Mouse (Mus musculus): ENCODE measurements around the gene Wrap73. TPM values are rescaled to one million over a fixed set of nuclear protein-coding genes. Genes with fewer than 3 reads are reported as not detected.

Gene Wrap73
- polyA plus RNA-seq (2015; fragmentation: Nextera tagmentation; extraction: Ambion mirVana), result 41.3 and 45.5 TPM in 2 replicates

DNA sequence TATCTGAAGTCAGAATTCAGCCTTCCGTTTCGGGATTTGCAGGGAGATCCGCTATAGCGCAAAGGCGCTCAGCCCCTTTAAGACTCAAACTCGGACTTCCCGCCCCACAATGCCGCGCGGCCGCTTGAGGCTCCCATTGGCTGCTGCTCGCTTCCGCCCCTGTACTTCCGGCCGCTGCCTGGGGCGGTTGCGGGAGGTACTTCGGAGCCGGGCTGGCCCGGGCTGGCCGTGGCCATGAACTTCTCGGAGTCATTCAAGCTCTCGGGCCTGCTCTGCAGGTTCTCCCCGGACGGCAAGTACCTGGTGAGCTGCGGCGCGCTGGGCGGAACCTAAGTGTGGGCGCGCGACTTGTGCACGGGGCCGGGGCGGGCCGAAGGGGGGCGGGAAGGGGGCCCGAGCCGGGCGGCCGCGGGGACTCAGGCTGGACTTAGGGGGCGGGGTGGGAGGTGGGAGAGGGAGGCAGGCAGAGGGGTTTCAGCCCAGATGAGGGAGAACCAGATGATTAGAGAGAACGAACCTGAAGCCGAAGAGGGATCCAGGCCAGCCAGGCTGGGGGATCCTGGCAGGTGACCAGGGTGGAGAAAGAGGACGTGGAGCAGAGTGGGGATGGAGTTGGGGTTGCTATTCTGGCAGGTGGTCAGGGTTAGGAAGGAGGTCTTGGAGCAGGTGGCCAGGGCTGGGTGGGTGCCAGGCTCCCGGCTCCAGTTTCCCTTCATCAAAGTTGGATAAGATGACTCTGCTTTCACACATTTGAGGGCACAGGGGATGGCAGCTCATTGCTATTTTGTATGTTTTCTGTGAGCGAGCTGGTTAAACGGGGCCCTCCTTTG is at the start of gene Wrap73:
Wrap73 (plus strand) TSS at position 162 of the 830 bp plus-strand sequence.
- Histone ChIP-seq H3K9me3 (no peaks in the 10 kb centered on the region), H3K27ac (replicated peaks) (peak within 1 kb of the TSS; percentile 85), H3K36me3 (0 out of 2 replicates have a peak, but pooled peaks cover 2% of the 10 kb centered on the region), H3K4me1 (replicated peaks) (peaks cover 38% of the 10 kb centered on the region), H3K27me3 (peaks cover 30% of the 10 kb centered on the region), H3K4me2 (peak within 1 kb of the TSS; percentile 89), H3K9ac (peak within 1 kb of the TSS; percentile 72), H3K4me3 (peak within 1 kb of the TSS; percentile 84)
- peak; percentile 96 for ATAC-seq (ENCODE audit: low FRiP score, low read depth)
- 2% methylated on average over 49 of the region's 49 CpGs for WGBS

DNA sequence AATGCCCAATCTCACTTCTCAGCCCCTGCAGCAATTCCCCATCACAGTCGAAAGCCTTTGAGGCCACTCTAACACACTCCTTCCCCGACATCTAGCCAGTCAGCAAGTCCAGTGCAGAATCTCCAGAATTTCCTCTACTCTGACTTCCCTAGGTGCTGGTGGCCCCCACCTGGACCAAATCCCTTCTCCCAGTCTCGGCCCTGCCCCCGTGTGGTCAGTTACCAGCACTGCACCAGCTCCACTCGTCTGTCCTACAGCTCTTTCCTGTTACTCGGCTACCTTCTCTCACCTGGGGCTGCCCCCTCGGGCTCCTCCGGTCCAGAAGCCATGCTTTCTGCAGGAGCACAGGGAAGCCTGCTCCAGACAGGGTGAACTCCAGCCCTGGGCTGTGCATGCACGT is 49.0 kb upstream of the Wrap73 start:
- H3K9me3 ChIP-seq, result no peaks in the 10 kb centered on the region
- no peak overlapping the region for H3K4me2 ChIP-seq
- H3K36me3 ChIP-seq, result no peaks in the 10 kb centered on the region
- no peak overlapping the region for H3K9ac ChIP-seq
- H3K4me3 ChIP-seq, result no peak overlapping the region
- no peak for ATAC-seq (ENCODE audit: low FRiP score, low read depth)
- 34% methylated on average over 9 of the region's 9 CpGs for WGBS
- H3K27ac ChIP-seq (replicated peaks), result no peak overlapping the region
- H3K4me1 ChIP-seq (replicated peaks), result no peaks in the 10 kb centered on the region
- H3K27me3 ChIP-seq, result no peaks in the 10 kb centered on the region

DNA sequence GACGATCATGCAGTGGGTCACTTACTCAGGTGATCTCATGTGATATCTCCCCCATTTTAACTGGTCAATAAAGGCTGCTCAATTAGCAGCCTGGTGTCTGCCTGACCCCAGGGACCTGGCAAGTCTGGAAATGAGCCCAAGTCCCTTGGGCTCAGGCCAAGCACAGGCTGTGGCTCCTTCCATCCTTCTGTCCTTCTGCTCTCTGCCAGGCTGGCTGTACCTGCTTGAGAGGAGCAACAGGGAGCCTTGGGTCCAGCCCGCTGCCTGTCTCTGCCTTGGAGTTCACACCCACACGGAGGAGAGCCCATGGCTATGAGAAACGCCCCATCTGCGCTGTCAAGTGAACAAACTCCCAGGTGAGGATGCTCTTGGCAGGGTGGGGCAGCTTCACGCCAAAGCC is 46.1 kb upstream of the Wrap73 start:
- H3K9me3 ChIP-seq, result no peaks in the 10 kb centered on the region
- no peaks in the 10 kb centered on the region for H3K27me3 ChIP-seq
- H3K4me3 ChIP-seq, result no peak overlapping the region
- H3K4me2 ChIP-seq, result no peak overlapping the region
- no peaks in the 10 kb centered on the region for H3K4me1 ChIP-seq (replicated peaks)
- H3K9ac ChIP-seq, result no peak overlapping the region
- WGBS, result 27% methylated on average over 6 of the region's 6 CpGs
- no peak overlapping the region for H3K27ac ChIP-seq (replicated peaks)
- no peak for ATAC-seq (ENCODE audit: low FRiP score, low read depth)
- no peaks in the 10 kb centered on the region for H3K36me3 ChIP-seq

DNA sequence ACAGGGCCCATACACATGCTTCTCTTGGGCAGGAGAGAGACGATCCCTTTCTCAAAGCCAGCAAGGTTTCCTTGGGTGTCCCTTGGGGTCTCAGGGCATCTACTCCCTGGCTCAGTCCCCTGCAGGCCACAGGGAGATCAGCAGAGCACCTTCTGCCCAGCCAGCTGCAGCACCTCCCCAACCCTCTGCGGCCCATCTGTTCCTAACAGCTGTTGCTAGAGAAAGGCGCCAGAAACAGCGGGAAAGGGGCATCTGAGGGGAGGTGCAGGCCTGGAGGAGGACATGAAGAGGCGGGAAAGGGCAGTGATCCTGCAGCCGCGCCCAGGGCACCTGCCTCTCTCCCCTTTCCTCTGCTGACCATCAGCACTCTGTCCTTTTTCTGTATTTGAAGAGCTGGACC is 42.8 kb upstream of the Wrap73 start:
- H3K9ac ChIP-seq, result no peak overlapping the region
- H3K4me1 ChIP-seq (replicated peaks), result no peaks in the 10 kb centered on the region
- H3K4me2 ChIP-seq, result no peak overlapping the region
- H3K27me3 ChIP-seq, result 0 out of 2 replicates have a peak, but pooled peaks cover 3% of the 10 kb centered on the region
- no peak overlapping the region for H3K27ac ChIP-seq (replicated peaks)
- 56% methylated on average over 7 of the region's 7 CpGs for WGBS
- H3K9me3 ChIP-seq, result no peaks in the 10 kb centered on the region
- H3K4me3 ChIP-seq, result no peak overlapping the region
- no peak for ATAC-seq (ENCODE audit: low FRiP score, low read depth)
- no peaks in the 10 kb centered on the region for H3K36me3 ChIP-seq

DNA sequence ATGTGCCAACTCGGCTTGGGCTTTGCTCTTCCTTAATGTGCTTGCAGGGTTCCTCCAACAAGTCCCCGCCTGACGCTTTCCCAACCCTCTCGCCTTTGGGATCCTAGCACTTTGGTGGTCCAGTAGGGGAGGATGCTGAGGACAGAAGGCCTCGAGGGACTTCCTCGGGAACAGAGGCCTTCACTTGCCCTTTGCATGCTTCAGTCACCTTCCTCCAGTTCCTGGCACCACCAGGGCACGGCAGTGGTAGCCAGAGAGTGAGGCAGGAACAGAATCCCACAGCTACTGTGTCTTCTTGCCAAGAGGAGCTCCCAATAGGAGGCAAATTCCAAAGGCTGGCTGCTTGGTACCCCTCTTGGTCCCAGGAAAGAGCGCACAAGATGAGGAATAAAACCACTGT is 38.8 kb upstream of the Wrap73 start:
- no peak overlapping the region for H3K4me3 ChIP-seq
- WGBS, result 80% methylated on average over 8 of the region's 8 CpGs
- H3K4me1 ChIP-seq (replicated peaks), result 0 out of 2 replicates have a peak, but pooled peaks cover 5% of the 10 kb centered on the region
- no peaks in the 10 kb centered on the region for H3K9me3 ChIP-seq
- 0 out of 2 replicates have a peak, but pooled peaks cover 5% of the 10 kb centered on the region for H3K27me3 ChIP-seq
- ATAC-seq (ENCODE audit: low FRiP score, low read depth), result no peak
- no peaks in the 10 kb centered on the region for H3K36me3 ChIP-seq
- no peak overlapping the region for H3K4me2 ChIP-seq
- no peak overlapping the region for H3K9ac ChIP-seq
- no peak overlapping the region for H3K27ac ChIP-seq (replicated peaks)

DNA sequence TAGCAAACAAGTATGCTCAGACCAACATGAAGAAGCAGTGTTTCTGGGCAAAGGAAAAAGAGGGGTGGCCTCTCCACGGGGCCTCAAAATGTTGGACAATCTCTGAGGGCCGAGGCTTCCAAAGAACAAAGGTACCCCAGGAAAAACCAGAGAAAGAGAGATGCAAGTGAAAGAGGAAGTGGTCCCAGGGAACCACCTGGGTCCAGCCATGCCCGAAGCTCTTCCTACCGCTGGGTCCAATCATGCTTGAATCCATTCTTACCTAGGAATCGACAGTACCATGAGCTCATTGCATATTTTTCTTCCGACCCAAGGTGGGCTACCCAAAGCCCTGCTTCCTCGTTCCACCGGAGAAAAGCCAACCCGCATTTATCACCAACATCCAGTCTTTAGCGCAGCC is 38.3 kb upstream of the Wrap73 start:
- no peak overlapping the region for H3K9ac ChIP-seq
- H3K4me3 ChIP-seq, result no peak overlapping the region
- H3K27ac ChIP-seq (replicated peaks), result no peak overlapping the region
- no peak for ATAC-seq (ENCODE audit: low FRiP score, low read depth)
- 0 out of 2 replicates have a peak, but pooled peaks cover 5% of the 10 kb centered on the region for H3K27me3 ChIP-seq
- H3K36me3 ChIP-seq, result no peaks in the 10 kb centered on the region
- H3K9me3 ChIP-seq, result no peaks in the 10 kb centered on the region
- H3K4me1 ChIP-seq (replicated peaks), result 0 out of 2 replicates have a peak, but pooled peaks cover 5% of the 10 kb centered on the region
- 92% methylated on average over 10 of the region's 10 CpGs for WGBS
- H3K4me2 ChIP-seq, result no peak overlapping the region

DNA sequence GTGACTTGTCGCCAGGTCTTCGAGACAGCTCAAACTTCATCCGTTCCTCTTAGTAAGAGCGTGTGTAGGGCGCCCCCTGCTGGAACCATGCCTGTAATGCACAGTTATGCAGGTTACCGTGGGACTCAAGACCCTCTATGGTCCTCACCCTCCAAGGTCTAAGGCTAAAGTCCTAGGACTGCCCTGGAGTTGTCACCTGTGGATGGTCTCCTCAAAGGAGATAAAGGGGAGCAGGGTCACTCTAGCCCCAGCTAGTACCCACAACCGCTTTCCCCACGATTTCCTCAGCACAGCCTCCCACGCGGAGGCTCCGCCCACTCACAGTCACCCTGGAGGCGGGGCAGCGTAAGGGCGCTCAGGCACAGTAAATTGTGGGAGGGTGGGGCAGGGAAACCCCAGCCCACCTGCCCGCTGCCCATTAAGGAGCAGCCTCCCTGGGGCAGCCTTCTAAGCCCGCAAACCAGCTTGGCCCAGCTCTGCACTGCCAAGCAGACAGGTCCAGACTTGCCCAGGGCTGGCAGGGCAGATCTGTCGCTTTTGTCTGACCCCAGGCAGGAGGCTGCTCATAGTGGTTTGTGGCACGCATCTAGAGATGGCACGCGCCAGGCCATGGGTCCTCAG is 36.7 kb upstream of the Wrap73 start:
- peak overlapping the region; percentile 17; the same call in 1 of the 2 replicates for H3K4me3 ChIP-seq

DNA sequence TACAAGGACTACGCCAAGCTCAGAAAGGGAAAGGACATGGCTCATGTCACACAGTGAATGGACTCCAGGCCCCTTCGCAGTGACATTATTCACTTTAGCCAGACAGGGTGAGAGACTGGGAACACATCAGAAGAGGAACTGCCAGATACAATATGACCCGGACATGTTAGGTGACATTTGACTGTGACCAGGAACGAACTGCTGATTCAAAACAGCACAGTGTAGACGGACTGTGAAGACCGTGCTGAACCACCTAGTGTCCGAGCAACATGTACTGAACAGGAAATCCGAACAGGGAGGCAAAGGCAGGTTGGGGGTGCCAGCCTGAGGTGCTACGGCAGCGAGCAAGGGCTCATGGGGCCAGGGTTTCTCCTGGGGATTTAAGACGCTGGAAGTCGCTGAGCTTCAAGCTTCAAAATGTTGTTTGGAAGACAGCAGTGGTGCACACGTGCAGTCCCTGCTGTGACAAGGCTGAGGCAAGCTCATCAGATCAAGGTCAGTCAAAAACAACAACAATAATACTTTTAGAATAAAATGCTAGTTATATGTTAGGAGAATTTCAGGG is 35.6 kb upstream of the Wrap73 start:
- no peaks in the 10 kb centered on the region for H3K36me3 ChIP-seq
- no peak overlapping the region for H3K9ac ChIP-seq
- ATAC-seq (ENCODE audit: low FRiP score, low read depth), result no peak
- no peak overlapping the region for H3K4me2 ChIP-seq
- 0 out of 2 replicates have a peak, but pooled peaks cover 5% of the 10 kb centered on the region for H3K4me1 ChIP-seq (replicated peaks)
- 0 out of 2 replicates have a peak, but pooled peaks cover 5% of the 10 kb centered on the region for H3K27me3 ChIP-seq
- no peaks in the 10 kb centered on the region for H3K9me3 ChIP-seq
- H3K4me3 ChIP-seq, result no peak overlapping the region
- WGBS, result 83% methylated on average over 13 of the region's 13 CpGs
- no peak overlapping the region for H3K27ac ChIP-seq (replicated peaks)

More for the DNA sequence above, 36.7 kb upstream of the Wrap73 start:
- Histone ChIP-seq H3K9ac (no peak overlapping the region), H3K27me3 (0 out of 2 replicates have a peak, but pooled peaks cover 5% of the 10 kb centered on the region), H3K27ac (replicated peaks) (no peak overlapping the region), H3K36me3 (no peaks in the 10 kb centered on the region), H3K4me2 (peak overlapping the region; percentile 47), H3K4me1 (replicated peaks) (0 out of 2 replicates have a peak, but pooled peaks cover 5% of the 10 kb centered on the region), H3K9me3 (no peaks in the 10 kb centered on the region)
- WGBS, result 29% methylated on average over 20 of the region's 20 CpGs
- peak; percentile 24; the same call in 1 of the 2 replicates for ATAC-seq (ENCODE audit: low FRiP score, low read depth)

DNA sequence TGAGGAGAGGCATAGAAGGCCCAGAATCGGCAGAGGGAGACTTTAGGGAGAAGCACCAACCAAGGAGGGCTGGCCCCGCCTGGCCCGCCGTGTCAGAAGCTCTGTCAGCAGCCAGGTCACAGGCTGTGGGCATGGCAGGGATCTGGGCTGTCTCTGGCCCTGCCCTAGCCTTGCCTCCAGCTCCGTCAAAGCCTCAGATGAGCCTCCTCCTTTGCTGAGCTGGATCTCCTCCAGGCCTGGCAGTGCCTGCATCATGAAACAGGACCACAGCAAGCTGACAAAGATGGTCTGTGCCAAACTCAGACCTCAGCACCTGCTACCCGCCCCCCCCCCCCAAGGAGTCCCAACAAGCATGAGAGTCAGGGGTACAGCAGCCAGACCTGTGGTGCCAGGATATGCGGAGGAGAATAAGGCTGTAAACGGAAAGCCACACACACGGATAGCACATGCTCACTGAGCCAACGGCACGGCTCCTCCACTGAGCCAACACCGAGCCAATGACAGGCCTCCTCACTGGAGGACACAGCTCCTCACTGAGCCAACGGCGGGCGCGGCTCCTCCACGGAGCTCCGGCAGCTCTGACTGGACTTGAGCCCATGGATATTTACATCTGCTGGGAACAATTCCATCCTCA is 32.8 kb upstream of the Wrap73 start:
- no peak overlapping the region for H3K27ac ChIP-seq (replicated peaks)
- WGBS, result 55% methylated on average over 18 of the region's 18 CpGs
- H3K4me1 ChIP-seq (replicated peaks), result 0 out of 2 replicates have a peak, but pooled peaks cover 5% of the 10 kb centered on the region
- H3K9ac ChIP-seq, result no peak overlapping the region
- H3K9me3 ChIP-seq, result no peaks in the 10 kb centered on the region
- 0 out of 2 replicates have a peak, but pooled peaks have one; percentile 64 for ATAC-seq (ENCODE audit: low FRiP score, low read depth)
- no peak overlapping the region for H3K4me3 ChIP-seq
- no peaks in the 10 kb centered on the region for H3K36me3 ChIP-seq
- peak overlapping the region; percentile 23; the same call in 1 of the 2 replicates for H3K4me2 ChIP-seq
- 0 out of 2 replicates have a peak, but pooled peaks cover 3% of the 10 kb centered on the region for H3K27me3 ChIP-seq

DNA sequence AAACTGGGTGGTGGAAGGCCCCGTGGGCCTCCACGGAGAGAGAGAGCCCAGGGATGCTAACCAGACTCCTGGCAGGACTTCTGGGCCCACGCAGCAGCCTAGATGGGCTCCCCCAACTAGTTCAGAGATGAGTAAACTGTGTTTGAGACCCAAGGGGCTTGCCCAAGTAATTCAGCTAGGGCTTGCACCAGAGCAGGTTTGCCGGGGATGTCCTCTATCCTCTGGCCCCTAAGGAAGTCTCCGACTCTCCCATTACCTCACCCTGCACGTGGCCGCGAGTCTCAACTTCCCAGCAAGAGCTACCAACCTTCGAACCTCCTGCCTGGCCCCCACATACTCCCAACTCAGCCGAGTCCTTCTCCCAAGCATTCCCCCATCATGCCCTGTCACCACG is 32.3 kb upstream of the Wrap73 start:
- H3K27ac ChIP-seq (replicated peaks), result no peak overlapping the region
- H3K4me3 ChIP-seq, result no peak overlapping the region
- ATAC-seq (ENCODE audit: low FRiP score, low read depth), result no peak
- H3K9me3 ChIP-seq, result no peaks in the 10 kb centered on the region
- 85% methylated on average over 11 of the region's 11 CpGs for WGBS
- 0 out of 2 replicates have a peak, but pooled peaks cover 3% of the 10 kb centered on the region for H3K27me3 ChIP-seq
- H3K36me3 ChIP-seq, result no peaks in the 10 kb centered on the region
- no peak overlapping the region for H3K9ac ChIP-seq
- peak overlapping the region; percentile 23; the same call in 1 of the 2 replicates for H3K4me2 ChIP-seq
- 0 out of 2 replicates have a peak, but pooled peaks cover 5% of the 10 kb centered on the region for H3K4me1 ChIP-seq (replicated peaks)

DNA sequence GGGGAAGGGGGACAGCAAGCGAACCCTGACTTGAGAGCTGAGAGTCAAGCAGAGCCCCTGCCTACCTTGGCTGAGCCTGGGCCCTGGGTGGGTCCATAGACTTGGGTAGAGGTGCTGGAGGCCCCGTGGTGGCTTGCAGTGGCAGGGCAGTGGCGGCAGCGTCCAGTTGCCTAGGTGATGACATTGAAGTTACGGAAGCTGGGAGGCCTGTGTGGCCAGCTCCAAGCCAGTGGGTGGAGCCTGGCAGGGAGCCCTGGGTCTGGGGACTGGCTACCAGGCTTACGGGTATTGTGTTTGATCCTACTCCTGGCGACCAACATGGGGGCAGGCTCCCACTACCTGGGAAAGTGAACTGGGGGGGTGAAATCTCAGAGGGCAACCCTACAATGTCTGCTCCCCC is 25.8 kb upstream of the Wrap73 start:
- no peaks in the 10 kb centered on the region for H3K9me3 ChIP-seq
- H3K4me1 ChIP-seq (replicated peaks), result no peaks in the 10 kb centered on the region
- no peak for ATAC-seq (ENCODE audit: low FRiP score, low read depth)
- no peak overlapping the region for H3K27ac ChIP-seq (replicated peaks)
- no peaks in the 10 kb centered on the region for H3K36me3 ChIP-seq
- WGBS, result 39% methylated on average over 7 of the region's 7 CpGs
- no peak overlapping the region for H3K9ac ChIP-seq
- H3K4me2 ChIP-seq, result no peak overlapping the region
- H3K27me3 ChIP-seq, result no peaks in the 10 kb centered on the region
- no peak overlapping the region for H3K4me3 ChIP-seq
